Mouse (Mus musculus) urinary bladder, postnatal 25 days (tissue): ENCODE measurements around the gene Nudt14.

Experiments
- DNase-seq: peaks from one replicate; pipeline ENCODE4 v3.0.0; 2022; ENCODE audit warnings: low spot score

Nudt14 gene

DNA sequence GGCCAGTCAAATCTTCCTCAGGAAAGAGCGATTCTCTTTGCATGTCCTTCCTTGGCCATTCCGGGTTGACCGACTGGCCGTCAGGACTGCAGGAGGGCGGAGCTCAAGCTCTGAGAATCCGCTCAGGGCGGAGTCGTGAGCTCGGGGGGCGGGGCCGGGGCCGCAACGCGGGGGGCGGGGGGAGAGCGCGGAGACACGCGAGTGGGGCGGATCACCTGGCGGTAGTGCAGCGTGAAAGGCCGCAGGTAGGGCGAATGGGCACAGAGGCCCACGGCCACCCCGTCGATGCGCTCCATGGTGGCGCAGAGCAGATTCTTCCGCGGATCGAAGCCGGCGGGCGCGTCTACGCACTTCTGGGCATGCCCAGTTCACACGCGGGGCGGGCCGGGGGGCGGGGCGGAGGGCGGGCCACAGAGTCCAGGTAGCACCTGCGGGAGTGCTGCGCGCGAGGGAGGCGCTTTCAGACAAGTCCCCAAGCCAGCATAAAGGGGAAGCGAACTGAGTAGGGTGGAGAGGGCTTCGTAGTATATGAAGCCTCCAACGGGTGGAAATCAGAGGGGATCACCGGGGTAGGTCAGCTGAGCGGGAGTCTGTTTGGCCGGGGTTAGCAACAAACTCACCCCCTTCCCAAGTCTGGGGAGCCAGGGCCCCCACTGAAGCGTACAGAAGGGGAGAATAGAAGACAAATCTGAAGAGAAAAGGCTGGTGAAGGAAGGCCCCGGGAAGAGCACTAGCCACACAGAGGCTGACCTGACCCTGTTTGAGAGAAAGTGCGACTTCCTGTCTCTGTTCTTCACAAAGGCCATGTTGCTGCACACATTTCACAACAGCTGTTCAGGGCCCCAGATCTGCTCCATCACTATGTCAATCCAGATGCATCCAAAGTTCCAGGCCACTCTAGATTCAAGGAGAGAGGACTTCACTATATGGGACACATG is at the start of gene Nudt14:
Nudt14 (minus strand) TSS at position 349 of the 938 bp plus-strand sequence.
- peak; percentile 74 for DNase-seq

DNA sequence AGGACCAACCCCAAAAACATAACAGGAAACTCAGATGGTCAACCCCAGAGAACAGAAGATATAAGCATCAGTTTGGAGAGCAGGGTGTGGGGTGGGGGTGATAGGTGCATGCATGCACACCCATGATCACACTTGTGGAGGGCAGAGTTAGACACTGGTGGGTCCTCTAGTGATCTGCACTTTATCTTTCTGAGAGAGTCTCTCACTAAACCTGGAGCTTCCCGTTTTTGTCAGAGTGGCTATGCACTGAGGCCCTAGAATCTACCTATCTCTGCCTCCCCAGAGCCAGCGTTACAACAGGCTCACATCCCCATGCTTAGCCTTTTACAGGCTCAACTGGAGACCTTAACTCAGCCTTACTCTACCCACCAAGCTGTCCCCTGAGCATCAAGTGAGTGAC is 49.5 kb upstream of the Nudt14 start:
- no peak for DNase-seq

DNA sequence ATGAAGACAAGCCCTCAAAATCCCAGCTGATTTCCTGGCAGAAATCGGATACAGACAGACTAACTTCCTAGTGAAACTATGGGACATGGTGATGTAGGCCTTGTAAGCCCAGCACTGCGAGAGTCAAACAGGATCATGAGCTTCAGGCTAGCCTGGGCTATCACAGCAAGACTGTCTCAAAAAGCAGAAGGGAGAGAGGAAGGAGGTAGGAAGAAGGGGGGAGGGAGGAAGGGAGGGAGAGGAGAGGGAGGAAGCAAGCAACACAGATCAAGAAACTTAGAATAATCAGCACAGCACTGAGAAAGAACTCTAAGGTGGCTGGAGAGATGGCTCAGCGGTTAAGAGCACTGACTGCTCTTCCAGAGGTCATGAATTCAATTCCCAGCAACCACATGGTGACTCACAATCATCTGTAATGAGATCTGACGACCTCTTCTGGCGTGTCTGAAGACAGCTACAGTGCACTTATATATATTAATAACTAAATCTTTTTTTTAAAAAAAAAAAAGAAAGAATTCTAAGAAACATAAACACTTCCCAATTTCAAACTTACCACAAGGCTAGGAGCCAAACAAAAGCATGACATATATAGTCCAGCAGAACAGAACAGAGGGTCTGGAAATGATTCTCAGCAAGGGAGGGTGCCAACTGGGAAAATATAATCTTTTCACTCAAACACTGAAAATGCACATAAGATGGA is 48.9 kb upstream of the Nudt14 start:
- no peak for DNase-seq

DNA sequence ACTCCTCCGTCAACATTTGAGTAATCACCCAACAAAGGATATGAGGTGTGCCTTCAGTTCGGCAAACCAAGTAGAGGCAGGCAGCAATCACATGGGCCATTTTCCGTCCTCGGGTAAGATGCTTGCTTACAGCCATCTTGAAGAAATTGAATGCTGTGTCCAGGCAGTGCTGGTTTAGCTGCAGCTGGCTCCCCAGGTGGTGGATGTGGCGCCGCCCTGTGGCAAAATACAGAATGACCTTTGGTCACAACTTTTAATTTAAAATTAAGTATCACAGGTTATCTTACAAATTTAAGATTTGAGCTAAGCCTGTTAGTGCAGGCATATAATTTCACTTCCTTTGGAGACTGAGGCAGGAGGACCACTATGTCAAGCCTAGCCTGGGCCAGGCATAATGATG is 46.0 kb upstream of the Nudt14 start:
- peak; percentile 42 for DNase-seq

DNA sequence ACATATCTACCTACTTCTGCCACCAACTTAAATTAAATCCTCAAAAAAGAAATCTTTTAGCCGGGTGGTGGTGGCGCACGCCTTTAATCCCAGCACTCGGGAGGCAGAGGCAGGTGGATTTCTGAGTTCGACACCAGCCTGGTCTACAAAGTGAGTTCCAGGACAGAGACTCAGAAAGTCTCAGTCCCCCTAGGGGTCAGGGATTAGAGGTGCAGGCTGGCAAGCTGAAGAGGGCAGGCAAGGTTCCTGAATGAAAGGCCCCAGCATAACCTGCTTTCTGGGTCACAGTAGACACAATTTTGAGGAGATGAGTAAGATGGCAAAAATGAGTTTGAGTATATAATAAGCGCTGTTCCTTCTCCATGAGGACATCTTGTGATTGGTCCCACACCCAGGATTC is 43.4 kb upstream of the Nudt14 start:
- DNase-seq, result no peak

DNA sequence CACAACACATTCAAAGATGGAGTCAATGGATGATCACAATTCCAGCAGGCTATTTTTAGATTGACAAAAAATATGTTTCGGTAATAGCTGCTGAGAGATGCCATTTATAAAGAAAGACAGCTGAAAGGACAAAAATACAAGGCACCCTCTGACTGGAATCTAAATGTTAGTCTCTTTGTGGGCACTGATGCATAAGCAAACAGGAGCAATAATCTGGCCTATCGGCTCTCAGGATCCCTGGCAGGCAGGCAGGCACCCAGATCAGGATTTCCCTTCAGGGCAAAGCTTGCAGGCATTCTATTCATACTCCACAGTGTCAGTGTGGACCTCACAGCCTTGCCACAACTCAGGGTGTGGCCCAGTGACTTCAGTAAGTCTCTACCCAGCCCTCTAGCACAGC is 40.1 kb upstream of the Nudt14 start:
- no peak for DNase-seq

DNA sequence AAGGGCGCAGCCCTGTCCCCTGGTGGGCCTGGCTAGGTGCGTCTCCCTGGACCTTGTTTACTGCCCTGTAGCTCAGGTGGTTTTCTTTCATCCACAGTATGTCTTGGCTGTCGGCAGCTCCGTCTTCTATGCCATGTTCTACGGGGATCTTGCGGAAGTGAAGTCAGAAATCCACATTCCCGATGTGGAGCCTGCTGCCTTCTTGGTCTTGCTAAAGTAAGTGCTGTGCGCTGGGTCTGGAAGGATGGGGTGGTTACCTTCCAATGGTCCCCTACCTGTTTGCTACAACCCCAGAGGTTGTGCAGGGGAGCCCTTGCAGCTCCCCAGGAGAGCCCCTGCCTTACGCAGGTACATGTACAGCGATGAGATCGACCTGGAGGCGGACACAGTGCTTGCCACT is 35.2 kb upstream of the Nudt14 start:
- DNase-seq, result no peak

DNA sequence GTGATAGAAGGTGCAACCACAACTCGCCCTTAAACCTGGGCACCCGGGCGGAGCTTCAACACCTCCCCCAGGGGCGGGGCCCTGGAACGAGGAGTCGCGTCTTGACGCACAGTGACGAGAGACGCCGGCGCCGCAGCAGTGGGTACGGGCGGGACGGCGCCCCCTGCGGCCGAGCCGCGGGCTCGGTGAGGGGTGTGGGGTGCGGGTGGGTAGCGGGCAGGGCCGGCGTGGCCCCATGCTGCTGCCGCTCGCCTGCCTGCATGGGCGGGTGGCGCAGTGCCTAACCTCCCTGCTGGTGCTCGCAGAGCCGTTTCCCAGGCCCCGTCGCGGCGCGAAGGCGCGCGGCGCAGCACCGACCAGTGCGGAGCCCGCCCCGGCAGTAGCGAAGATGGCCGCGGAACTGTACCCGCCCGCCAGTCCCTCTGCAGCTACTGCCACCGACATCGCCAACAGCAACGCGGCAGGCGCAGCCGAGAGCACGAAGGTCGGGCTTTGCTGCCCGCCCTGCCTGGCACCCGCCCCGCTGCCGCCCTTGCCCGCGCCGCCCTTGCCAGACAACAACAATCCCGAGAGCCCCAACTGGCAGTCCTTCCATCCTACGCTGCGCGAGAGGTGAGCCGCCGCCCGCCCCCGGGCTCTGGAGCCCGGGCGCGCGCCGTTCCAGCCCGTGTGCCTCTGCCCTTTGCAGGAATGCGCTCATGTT is 34.6 kb upstream of the Nudt14 start, which contains the start of gene Btbd6:
Btbd6 (plus strand) TSS at position 112 of the 703 bp plus-strand sequence.
- DNase-seq, result peak; percentile 82

DNA sequence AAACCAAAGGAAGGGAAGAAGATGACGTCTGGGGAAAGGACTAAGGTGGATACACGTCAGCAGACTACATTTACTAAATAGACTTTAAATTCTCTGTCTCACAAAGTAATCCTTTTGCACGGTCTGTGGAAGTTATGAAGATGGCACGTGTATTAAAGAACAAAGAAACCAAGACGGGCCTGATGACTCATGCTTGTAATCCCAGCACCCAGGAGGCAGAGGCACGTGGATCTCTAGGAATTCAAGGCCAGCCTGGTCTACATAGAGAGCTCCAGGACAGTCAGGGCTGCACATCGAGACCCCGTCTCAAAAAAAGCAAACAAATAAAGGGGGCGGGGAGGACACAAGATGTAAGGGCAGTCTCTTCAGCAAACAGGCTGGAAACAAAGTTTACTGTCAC is 32.8 kb upstream of the Nudt14 start:
- no peak for DNase-seq

DNA sequence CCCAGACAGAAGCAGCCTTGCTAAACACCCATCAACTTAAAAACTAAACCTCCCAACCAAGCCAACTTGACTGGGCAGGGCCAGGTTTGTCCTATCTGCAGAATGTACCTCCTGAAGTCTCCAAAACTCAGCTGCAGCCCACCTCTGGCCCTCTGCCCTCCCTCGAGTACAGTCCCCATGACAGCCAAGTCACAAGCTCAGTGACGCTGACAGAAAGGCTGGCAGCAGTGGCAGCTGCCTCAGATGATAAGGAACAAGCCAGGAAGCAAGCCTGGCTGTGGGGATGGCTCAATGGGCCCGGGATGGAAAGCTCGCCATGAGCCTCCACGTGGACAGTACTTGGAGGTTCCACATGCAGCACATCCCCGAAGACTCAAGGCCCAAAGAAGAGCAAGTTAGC is 27.7 kb upstream of the Nudt14 start:
- no peak for DNase-seq

DNA sequence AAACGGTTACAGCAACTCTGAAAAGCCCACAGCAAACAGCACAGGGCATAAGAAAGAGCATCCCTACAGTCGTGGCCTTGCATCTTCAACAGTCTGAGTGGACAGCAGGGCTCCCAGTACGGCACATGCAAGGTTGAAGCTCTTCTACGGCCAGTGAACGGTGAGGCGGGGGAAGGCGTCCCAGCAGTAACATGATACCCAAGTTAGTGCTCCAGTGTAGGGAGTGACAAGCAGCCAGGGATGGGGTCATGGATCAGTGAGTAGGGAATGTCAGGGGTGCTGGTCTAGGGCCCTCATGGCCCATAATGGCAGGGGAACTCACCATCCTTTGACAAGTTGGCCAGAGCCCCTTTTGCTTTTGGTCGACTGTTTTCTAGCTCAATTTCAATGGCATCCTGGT is 27.0 kb upstream of the Nudt14 start:
- DNase-seq, result no peak

DNA sequence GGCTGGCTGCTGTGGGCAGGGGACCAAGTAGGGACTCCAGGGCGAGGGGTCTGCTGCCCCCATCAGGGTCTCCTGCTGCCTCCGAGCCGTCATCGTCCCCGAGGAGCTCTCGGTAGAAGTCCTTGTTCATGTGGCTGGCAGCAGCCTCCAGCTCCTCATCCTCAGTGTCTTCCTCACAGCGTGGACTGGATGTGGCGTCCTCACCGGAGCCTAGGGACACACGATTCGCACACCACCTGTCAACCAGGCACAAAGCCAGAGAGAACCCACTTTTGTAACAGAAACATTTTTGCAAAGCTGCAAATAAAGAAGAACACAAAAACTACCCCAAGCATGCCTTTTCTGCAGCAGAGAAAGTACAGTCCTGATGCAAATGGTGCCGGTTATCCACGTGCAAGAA is 23.9 kb upstream of the Nudt14 start:
- DNase-seq, result no peak

DNA sequence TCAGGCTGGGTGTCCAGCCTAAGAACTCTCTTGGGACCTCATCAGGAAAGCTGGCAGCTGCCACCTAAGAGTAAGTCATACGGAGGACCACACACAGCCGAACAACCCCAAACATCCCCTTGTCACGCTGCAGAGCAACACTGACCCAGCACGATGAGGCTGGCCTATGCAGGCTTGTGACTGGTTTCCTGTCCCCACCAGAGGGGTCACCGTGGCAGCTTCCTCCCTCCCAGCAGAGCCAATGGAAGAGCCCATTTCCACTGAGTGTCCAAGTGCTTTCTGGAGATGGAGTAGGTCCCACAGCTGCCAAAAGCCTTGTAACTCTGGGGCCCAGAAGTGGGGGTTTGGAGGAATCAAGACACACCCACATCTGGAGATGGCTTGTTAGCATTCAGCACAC is 19.9 kb upstream of the Nudt14 start:
- no peak for DNase-seq

DNA sequence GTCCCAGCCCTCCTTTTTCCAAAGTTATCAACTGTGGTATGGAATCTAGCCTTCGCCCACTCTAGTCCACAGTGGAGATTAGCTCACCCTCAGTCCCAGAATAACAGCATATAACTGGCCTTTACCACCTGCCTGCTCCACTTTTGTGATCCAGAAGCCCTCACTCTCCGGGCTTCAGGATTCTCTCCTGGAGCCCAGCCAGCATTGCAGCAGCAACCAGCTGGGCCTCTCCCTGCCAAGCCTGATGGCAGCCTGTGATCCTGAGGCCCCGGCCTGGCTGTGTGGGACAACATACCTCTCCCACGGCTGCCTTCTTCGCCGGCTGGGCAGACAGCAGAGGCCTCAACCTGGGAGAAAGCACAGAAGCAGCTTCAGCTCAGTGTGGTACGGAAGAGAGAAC is 19.5 kb upstream of the Nudt14 start:
- DNase-seq, result no peak

DNA sequence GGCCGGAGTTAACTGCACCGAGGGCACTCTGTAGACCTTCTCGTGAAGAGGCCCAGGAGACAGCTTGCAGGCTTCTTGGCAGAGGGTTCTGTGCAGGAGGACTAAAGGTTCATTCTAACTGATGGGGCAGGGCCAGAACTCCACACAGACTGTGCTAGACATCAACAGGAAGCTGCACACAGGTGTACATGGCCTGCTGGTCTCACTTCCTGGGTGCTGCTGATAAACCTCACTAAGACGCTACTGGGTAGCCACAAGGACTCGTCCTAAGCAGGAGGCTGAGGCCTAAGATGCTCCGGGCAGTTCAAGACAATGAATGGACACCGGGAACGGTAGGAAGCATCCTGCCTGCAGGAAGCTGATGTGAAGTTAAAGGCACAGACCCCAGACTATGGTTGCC is 17.5 kb upstream of the Nudt14 start:
- no peak for DNase-seq

DNA sequence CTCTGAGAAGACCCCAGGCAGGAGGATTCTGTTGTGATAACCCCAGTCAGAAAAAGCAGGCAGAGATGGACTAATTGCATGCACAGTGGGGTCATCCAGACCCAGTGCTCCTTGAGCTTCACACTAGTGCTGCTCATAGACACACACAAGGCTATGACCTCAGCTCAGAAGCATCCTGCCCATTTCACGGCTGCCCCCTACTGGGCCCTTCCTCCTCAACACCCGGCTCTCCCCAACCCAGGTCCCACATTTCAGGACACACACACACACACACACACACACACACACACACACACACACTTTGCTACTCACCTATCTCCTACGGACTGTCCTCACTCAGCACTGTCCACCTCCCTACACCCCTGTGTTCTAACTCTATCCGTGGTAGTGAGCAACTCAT is 16.4 kb upstream of the Nudt14 start:
- DNase-seq, result peak; percentile 48

DNA sequence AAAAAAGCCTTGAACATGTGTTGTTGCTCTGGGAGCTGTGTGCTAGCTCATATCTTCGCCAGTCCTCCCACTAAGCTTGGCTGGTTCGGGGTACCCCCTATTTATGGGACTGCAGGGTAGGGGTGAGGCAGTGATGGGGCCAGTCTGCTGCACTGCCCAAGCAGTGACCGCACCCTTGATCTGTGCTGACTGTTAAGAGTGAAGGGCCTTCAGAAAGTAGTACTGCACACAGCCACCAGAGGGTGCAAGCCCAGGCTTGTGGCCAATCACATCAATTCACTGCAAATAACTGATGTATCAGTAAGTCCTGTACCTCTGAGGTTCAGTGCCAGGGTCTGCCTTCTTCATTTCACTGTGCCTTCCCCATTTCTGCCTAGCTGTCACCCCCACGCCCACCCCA is 13.9 kb upstream of the Nudt14 start:
- peak; percentile 76 for DNase-seq

DNA sequence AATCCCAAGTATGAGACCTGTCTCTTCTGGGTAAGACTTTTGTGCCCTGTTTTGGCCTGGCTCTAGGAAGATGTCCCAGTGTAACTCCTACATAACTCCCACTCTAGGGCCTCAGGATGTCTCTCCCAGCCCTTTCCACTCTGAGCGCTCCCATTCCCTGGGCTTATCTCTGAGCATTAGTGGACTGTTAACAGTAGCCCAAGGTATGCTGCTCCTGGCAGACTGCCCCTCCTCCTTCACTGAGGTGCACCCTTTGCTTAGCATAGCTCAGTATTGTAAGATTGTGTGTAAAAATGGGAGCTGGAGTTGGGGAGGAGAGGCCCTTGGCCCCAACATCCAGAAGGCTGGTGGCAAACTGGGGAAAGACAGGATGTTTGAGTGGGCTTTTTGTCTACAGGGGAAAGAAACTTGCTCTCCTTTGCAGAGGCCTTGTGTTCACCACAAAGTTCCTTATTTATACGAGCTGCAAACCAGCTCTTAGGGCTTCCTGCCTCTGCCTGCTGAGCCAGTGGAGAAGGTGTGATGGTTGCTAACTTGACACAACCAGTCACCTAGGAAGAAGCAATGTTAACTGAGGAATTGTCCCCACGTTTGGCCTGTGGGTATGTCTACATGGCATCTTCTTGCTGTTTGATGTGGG is 11.1 kb upstream of the Nudt14 start:
- no peak for DNase-seq

DNA sequence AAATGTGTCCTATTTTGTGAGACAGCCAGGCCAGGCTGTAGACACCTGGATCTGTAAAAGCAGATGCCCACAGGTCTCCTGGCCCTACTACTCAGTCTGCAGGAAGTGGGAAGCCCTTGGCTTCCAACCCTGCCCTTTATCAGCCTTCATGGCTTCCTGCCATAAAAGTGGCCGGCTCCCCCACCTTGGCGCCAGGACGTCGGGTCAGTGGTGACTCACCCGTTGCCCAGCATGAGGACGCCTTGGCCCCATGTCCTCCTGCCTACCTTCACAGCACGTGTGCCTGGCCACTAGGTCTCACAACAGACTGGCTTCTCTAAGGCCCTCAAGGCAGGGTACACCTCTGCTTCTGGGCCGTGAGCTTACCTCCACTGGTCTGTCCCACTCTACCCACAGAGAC is 10.5 kb upstream of the Nudt14 start:
- DNase-seq, result peak; percentile 42

DNA sequence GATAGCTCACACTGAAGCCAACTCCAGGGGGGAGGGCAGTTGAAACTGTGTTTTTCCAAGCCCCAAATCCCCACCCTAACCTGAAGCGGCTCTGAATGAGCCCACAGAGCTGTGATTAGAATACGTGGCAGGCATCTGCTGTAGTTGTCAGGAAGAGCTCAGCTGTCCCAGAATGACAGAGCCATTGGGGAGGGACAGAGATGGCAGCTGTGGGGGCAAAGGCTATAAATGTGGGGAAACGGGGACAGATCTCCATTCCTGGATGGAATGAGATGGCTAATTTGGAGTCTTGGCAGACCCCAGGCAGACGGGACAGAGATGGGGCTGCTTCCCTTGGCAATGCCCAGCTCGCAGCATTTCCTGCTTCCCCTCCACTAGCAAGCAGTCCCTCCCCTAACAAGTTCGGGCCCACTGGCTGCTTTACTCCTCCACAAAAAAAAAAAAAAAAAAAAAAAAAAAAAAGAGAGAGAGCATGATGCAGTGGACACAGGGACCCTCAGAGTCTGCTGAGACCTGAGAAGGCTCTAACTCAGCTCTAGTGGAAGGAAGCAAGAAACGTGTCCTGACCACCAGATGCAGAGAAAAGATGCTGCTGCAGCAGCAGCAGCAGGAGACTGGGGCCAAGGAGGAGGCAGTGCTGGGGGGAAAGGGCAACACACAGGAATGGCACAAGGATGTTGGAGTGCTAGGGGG is 9.4 kb upstream of the Nudt14 start:
- no peak for DNase-seq

DNA sequence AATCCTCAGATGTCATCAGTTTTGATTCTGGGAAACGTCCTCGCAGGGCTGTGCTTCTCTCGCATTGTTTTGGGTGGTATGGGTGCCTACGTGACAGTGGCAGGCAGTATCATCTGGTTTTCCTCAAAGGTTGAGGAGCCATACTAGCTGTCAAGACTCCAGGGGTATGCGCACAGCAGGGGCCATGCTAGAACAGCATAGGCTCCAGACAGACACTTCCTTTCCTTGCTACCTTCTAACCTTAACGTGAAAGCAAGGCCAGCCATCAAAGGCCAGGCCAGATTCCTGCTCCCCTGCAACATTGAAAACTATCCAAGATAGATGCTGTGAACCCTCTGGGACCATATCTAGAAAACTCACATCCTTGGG is 8.8 kb upstream of the Nudt14 start:
- no peak for DNase-seq
